Mouse (Mus musculus): ENCODE data around the gene Gse1.

Gse1 gene

DNA sequence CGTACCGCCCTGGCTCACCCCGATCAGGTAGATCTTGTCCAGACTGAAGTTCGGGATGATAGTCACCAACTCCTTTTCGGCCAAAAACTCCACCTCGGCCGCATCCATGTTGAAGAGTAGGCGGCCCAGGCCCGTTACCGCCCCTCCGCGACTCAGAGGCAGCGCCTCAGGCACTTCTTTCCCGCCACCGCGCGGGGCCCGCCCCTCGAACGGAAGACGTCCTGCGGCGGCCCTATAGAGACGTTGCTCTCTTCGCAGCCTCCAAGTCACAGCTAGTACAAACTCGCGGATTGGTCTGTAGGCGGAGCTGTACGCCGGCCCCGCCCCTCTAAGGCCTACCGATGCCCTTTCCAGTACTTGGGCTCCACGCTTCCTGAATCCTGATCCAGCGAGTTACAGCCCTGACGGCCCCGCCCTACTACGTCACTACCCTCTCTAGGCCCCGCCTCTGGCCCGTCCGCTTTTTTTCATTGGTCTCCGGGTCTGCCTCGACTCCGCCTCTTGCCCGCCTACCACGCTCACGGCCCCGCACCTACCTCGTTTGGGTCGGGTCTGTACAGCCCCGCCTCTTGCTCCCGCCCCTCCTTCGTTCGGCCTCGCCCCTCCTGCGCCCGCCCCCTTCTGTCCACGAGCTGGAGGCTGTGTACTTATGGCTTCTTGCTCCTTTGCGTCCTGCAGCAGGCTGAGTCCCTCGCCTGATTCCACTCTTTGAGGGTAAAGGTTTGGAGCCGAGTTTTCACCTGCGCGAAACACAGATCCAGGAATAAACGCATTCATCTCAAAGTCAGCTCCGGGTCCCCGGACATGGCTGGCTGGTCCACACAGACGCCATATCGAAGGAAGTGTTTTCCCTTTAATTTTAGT lies 360.9 kb downstream of the Gse1 start, which contains the start of gene Gins2:
Gene Gins2 (minus strand): TSS at position 397 of the 864 bp plus-strand sequence.
- DNase-seq (ENCODE audit: extremely low read depth, insufficient read length, low spot score) = peak; percentile 99

DNA sequence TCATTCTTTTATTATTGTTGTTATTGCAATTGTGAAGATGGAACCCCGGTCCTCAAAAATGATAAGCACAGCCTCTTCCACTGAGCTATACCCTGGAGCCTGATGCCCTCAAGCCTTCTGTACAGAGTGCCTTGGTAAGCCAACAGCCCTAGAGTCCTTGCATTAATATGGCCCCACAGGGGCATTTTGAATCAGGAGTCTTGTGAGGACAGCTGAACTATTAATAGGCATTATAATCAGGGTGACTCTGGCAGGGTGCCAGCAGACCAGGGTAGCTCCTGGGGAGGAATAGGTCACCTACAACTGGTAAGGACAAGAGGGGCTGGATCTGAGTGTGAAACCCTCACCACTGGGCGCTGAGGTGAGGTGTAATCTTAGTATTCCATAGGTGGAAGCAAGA lies 361.7 kb downstream of the Gse1 start:
- no peak for DNase-seq (ENCODE audit: extremely low read depth, insufficient read length, low spot score)

DNA sequence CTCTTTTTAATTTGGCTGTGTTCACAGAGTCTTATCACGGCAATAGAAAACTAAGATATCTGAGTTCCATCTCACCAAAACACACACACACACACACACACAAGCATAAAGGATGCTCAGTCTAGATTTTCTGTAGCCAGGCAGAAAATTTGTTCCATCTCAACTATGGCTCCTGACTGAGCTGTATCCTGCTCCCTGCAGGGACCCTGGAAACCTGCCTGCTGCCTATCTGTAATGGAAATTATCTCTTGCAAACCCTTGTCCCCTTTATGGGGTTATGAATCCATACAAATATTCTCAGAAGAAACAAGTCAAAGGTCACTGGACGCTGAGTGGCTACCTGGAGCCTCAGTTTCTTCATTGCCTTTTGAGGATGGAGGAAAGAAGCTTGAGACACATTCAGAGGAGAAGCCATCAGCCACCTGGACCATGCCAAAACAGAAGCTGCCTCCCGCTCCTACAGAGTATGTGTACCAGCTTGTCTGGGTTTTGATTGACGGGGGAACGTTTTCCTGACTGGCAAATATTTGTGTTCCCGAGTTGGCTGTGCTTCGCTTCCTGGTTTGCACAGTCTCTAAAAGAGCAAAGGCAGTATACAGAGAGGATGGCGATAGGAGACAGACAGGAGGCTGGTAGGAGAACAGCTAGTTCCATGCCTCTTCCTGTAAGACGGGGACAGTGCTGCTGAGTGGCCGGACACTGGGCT lies 363.5 kb downstream of the Gse1 start:
- no peak for DNase-seq (ENCODE audit: extremely low read depth, insufficient read length, low spot score)

DNA sequence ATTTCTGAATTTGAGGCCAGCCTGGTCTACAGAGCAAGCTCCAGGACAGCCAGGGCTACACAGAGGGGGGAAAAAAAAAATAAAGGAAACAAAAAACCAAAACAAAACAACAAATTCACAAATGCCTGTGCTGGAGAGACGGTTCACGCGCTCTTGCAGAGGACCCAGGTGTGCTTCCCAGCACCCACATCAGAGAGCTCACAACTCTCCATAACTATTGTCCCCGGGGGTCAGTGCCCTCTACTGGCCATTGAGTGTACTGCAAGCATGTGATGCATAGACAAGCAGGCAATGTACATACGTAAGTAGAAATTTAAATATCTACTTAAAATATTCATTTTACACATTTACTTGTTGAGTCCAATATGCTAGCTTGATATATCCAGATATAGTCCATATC lies 366.3 kb downstream of the Gse1 start:
- DNase-seq (ENCODE audit: extremely low read depth, insufficient read length, low spot score) = no peak

DNA sequence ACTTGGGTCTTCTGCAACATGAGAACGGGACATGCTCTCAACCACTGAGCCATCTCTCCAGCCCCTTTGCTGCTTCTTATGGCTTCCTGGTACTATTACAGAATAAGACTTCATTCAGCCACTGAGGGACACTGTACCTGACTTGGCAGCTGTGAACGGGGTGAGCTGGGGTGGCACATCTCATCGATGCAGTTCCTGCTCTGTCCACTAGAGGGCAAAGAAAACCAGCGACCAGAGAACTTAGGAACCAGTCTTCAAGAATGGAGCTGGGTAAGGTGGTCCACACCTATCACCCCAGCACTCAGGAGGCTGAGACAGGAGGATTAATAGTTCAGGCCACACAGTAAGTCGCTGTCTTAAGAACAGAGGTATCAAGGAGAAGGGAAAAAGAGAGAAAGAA lies 367.7 kb downstream of the Gse1 start:
- no peak for DNase-seq (ENCODE audit: extremely low read depth, insufficient read length, low spot score)

DNA sequence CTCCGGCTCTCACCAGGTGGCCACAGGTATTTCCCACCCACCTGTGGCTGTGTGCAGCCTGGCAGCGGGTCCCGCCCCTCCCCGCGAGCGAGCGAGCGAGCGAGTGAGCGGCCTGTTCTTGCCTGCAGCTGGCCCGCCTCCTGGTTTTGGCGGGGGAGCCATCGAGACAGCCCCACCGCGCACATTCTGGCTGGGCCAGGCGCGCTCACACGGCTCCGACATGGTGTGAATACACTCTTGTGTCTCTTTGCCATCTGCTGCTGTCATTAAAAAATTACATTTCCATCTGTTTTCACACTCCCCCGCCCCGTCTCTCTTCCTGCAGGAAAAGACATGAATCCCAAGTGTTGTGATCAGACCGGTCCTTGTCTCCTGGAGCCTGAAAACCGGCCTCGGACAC lies 370.3 kb downstream of the Gse1 start:
- no peak for DNase-seq (ENCODE audit: extremely low read depth, insufficient read length, low spot score)

DNA sequence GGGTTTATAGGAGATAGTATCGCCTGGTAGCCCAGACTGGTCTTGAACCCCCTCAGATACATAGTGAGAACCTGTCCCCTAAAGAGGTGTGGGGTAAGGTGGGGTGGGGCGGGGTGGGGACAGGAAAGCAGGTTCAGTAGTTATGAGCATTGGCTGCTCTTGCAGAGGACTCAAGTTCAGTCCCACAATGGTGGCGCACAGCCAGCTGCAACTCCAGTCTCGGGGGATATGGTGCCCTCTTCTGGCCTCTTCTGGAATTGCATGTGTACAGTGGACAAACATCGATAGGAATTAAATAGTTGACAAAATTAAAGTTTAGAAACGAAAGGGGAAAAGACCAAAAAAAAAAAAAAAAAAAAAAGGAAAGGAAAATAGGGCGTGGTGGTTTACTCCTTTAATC lies 371.2 kb downstream of the Gse1 start:
- DNase-seq (ENCODE audit: extremely low read depth, insufficient read length, low spot score) = peak; percentile 59

DNA sequence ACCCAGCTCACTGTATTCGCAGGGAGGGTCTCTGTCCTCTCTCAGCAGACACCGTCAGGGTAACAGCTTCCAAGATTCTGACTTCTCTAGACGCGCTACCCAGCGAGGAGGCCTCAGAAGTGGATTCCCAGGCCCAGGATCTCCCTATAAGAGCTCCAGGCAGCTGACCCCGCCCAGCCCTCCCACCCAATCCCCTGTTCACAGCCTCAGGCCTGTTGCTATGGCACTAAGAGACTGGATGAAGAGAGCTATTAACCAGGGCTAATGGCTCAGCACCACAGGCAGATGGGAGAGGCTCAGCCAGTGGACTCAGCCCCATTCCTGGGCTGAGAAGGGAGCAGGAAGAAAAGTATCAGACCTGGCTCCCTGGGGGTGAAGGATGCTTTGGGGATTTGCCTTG lies 374.4 kb downstream of the Gse1 start:
- DNase-seq (ENCODE audit: extremely low read depth, insufficient read length, low spot score) = no peak

DNA sequence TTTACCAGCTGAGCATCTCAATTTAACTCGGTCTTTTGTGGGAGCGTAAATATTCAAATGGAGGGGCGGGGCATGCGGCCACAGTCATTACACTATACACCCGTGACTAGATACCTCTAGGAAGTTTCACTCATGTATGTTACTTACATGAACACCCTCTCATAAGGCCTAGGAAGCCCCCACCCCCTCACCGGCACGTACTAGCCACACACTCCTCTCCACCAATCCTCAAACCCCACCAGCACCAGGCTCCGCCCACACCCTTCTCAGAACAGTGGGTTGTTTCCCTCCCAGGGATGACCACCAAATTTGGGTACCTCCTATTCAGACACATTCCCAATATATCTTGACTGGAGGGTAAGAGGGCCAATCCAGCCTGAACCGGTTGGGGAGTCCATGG lies 379.2 kb downstream of the Gse1 start:
- no peak for DNase-seq (ENCODE audit: extremely low read depth, insufficient read length, low spot score)

DNA sequence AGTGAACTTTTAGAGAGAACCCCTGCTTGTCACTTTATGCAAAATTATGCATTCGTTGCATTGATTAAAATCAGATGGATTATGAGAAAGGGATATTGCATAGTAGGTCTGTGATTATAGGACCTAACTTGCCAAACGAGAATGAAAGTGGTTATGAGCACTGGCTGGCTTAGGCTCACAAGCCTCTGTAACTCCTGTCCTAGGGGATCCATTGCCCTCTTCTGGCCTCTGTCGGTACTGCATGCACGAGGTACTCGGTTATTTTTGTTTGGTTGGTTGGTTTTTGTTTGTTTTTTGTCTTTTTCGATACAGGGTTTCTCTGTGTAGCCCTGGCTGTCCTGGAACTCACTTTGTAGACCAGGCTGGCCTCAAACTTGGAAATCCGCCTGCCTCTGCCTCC lies 379.6 kb downstream of the Gse1 start:
- DNase-seq (ENCODE audit: extremely low read depth, insufficient read length, low spot score) = no peak

DNA sequence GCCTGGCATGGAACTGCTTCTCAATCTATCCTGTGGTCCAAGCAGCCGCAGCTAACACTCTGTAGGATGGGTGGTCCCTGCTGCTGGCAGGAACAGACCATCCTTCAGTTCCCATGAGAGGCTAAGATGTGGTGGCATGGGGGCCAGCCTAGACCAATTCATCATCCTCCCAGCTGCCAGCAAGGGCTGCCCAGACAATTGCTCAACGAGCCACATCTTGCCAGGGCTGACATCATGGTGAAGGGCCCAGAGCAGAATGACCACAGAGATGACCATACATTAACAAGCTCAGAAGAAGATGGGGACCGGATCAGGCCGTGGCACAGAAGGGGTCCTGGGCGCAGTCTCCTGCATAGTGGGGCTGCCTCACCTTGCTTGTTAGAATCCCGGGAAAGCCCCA lies 382.6 kb downstream of the Gse1 start:
- peak; percentile 61 for DNase-seq (ENCODE audit: extremely low read depth, insufficient read length, low spot score)

DNA sequence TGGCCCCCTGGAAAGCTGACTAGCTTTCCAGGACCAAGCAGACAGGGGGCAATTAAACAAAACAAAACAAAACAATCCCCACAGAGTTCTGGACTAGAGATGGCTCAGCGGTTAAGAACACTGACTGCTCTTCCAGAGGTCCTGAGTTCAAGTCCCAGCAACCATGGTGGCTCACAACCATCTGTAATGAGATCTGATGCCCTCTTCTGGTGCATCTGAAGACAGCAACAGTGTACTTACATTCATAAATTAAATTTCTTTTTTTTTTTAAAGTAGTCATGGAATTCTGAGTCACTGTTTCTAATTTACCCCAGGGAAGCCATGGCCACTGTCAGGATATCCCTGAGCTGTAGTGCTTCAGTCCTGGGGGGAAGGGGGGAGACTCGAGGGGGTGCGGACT lies 386.2 kb downstream of the Gse1 start:
- no peak for DNase-seq (ENCODE audit: extremely low read depth, insufficient read length, low spot score)

DNA sequence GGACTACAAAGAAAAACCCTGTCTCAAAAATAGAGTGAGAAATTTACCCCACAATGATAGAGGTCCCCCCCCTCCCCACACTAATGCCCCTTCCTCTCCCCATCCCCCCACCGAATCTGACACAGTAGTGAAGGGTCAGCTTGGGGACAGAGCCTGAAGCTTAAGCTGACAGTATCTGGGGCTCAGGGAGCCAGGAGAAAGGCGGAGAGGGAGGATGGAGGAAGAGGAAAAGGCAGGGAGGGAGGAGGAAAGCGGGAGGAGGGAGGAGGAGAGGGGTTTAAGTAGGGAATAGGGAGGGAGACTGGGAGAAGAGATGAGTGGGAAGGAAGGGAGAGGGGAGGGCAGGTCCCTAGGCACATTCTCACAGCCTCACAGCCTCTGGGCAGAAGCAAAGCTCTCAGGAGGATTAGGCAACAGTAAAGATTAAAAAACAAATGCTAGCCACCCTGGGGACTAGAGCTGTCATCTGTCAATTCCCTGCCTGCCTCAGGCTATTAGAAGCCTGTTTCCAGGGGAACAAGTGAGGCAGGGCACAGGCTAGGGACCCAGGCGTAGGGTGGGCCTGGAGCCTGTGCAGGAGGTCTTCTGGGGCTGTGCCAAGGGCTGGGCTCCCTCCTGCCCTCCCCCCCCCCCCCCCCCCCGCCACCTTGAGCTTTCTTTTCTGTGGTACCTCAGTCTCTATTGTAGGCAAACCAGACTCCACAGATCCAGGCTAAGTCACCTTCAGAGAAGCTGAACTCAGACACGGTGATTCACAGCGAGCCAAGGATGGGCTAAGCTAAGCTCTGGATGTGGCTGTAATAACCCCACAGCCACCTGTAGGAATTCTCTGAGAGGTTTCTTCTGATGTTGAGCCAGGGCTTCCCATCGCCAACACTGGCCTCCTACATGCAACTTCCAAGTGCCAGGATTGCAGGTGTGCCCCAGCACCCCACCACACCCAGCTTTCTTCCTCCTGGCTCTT lies 388.7 kb downstream of the Gse1 start:
- no peak for DNase-seq (ENCODE audit: extremely low read depth, insufficient read length, low spot score)

DNA sequence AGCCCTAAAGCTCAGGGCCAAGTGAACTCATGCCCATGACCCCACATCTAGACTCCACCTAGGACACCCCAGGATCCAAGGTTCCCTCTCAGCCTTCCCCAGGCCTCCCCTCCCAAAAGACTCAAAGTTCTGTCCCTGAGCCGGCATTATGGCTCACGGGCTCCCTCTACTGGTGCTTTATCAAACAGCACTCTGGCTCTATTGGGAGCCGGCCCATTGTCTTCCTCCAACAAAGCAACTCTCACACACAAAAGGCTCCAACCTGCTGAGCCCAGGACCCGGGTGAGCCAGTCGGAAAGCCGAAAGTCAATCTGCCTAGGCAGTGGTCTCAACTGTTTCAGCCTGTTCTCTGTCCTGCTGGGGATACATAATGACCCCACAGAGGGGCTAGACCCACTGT lies 389.9 kb downstream of the Gse1 start:
- no peak for DNase-seq (ENCODE audit: extremely low read depth, insufficient read length, low spot score)

DNA sequence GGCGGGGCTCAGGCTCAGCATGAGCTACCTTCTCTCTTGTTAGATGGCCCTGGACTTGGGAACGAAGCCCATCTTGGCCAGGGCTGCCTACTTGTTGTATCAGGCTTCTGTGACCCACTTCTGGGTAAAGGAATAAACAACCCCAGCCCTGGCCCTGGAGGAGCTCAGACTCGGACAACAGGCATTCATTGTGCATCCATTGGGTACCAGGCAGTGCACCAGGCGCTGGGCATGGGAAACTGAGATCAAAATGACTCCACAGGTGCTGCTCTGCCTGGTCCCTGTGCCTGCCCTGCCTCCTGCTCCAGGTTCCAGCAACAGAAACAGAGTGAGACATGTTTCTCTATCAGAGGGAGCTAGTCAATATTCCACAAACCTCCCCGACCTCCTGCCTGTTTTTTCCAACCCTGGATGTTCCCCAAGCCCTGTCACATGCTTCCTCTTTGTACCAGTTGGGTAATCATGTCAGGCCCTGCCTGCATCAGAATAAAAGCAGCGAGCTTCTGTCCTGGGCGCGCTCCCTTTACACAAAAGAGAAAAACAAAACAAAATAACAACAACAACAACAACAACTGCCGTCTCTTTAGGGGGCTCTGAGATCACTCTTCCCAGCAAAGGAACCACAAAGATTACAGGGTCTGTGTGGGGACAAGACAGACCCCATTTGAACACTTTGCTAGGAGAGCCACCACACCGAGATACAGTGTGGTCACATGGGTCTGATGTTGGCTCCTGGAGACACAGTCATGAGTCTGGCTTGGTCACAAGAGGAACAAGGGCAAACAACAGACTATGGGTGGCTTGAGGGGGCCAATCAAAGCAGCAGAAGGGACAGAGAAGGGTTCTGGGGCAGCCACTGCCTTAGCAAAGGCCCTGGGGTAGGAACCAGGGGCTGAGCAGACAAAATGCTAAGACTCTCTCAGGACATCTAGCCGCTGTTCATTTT lies 391.3 kb downstream of the Gse1 start:
- DNase-seq (ENCODE audit: extremely low read depth, insufficient read length, low spot score) = no peak

DNA sequence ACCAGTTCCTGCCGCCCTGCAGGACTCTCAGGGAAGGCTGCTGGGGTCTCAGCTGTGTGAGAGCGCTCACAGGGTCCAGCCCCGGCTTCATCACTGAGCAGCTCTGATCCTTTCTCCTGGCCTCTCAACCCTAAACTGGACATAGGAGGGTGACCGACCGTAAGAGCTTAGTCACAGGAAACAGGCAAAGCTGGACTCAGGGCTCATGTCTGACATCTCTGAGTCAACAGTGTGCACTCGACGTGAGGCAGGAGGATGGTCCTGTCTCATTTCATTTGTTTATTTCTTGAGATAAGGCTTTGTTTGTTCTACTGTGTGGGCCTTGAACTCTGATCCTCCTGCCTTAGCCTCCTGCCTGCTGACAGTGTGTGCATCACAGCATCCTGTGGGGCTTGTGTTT lies 392.2 kb downstream of the Gse1 start:
- DNase-seq (ENCODE audit: extremely low read depth, insufficient read length, low spot score) = peak; percentile 25

DNA sequence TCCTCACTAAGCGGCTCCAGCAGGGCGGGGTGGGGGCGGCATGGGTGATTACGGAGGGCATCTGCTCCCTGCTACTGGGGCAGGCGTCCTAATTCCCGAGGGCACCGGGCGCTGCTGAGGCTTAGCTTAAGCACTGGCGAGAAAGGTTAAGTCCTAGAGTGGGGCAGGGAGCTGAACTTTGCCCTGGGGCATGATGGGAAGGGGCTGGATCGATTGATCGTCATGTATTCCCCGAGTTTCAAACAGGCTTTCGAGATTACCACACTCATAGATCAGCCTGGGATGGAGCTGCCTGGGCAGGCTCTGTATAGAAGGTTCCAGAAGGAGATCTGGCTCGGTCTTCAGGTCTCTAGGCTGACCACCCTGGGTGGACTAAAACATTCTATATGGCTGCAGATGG lies 393.9 kb downstream of the Gse1 start:
- DNase-seq (ENCODE audit: extremely low read depth, insufficient read length, low spot score) = no peak

DNA sequence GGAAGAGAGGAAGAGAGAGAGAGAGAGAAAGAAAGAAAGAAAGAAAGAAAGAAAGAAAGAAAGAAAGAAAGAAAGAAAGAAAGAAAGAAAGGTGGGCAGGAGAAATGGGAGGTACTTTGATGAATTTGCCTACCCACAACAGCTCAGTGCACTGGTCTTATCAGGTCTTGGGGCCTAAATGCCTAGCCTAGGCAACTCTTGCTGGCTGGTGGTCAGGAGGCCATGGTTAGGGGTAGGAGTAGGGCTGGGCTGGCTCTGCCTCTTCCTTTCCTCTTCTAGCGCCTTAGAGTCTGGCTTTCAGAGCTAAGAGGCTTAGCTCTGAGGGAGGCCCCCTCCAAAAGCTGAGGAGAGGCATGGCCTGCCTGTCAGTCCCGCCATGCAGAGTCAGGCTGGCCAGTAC lies 395.4 kb downstream of the Gse1 start:
- DNase-seq (ENCODE audit: extremely low read depth, insufficient read length, low spot score) = no peak

DNA sequence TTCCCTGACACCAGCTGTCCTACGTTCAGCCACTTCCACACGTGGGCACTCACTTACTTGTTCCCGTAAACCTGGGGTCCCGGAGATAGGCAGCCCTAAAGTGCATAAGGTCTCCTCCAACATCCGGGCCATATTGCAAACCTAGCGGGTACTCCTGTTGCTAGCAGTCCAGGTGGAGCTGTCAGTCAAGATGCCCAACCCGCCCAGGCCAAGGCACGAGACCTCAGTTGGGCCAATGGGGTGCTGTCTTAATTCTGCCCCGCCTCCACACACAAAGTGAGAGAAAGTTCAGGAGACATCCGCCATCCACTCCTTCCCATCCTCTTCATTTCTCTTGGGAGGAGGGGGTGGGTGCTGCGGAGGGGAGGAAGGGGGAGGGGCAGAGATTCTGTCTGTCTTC lies 398.2 kb downstream of the Gse1 start:
- DNase-seq (ENCODE audit: extremely low read depth, insufficient read length, low spot score) = no peak

DNA sequence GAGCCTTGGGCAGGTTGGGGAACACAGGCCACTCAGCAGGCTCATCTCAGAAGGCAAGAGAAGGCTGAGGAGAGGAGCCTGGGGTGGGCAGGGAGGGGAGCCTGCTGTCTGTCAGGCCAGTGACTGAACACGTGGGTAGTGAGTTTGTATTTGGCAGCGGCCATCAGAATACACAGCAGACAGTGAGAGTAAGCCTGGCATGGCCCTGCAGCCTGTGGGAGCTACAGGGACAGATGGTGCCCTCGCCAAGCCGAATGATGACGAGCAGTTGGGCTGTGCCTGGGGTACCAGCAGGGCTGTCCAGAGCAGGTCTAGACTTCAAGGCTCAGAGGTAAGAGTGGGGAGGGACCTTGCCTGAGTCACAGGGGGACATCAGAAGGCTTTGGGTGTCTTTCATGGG lies 399.0 kb downstream of the Gse1 start:
- no peak for DNase-seq (ENCODE audit: extremely low read depth, insufficient read length, low spot score)

All from 3134 (cell line).